Mouse (Mus musculus) spleen, postnatal 14 days (tissue): ENCODE measurements around the gene Vegfa.
"Not testable (repeated sequence)": the region's sequence is repeated elsewhere in the genome, so short reads cannot be mapped to it uniquely, and the experiment has no call there.

Experiments used
- DNase-seq, 2 experiments: peaks; one replicate each; pipeline ENCODE4 v3.0.0; 2021 to 2022; ENCODE audit warnings: low spot score in 2 of 2

Vegfa gene

DNA sequence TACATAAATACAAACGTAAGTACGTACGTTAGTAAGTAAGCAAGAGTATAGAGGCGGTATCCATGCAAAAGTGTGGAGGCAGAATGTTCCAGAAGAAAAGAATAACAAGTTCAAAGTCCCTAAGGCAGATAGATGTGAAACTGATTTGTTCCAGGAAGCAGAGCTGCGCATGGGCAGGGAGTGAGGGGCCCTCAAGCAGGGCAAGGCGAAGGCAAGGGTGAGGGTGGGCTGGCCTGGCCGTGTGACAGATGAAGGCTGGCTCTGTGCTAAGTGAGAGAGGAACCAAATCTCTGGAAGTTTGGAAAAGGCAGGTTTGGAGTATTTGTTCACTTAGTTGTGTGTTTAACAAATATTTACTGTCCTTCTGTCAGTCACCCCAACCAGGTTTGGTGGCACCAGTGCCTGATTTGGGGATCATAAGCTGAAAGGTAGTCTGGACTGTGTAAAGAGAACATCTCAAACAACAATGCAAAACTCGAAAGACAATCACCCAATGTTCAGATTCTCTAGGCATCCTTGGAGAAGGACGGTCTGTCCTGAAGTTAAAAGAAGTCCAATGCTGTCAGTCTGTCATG is 32.7 kb downstream of the Vegfa start:
- DNase-seq, result no peak

- DNase-seq, result no peak
Observed at GRCm38 (mm10) chr17:45998363-45998762, 33.8 kb downstream of the Vegfa start.

- DNase-seq, result no peak
Observed at GRCm38 (mm10) chr17:45996921-45997444, 35.2 kb downstream of the Vegfa start.

GRCm38 (mm10) chr17:45994281-45994817 is 37.8 kb downstream of the Vegfa start:
- DNase-seq, result no peak

GRCm38 (mm10) chr17:45986915-45987314 is 45.3 kb downstream of the Vegfa start:
- DNase-seq, result no peak

DNA sequence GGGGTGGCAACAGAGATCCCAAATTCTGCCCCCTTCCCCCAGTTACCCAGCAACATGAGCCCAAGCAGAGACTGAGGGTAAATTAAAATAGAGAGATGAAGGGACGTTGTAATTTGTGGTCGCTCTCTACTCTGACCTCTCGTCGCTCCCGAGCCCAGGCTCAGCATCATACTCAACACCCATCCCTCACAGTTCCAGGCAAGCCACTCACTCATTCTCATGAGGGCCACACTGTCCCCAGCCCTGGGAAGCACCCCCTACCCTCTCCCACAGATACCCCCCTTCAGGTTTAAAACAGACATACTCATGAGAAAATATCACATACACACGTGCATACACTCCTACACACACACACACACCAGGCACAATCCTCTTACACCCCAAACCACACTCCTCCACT is 45.8 kb downstream of the Vegfa start:
- no peak for DNase-seq

DNA sequence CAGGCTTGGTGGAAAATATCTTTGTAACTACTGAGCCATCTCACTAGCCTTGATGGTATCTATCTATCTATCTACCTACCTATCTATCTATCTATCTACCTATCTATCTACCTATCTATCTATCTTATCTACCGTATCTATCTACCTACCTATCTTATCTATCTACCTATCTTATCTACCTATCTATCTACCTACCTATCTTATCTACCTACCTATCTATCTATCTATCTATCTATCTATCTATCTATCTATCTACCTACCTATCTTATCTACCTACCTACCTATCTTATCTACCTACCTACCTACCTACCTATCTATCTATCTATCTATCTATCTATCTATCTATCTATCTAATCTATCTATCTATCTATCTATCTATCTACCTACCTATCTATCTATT is 49.0 kb downstream of the Vegfa start:
- not testable (repeated sequence) for DNase-seq

- DNase-seq, result no peak
Observed at GRCm38 (mm10) chr17:45981841-45982240, 50.3 kb downstream of the Vegfa start.

- DNase-seq, result no peak
Observed at GRCm38 (mm10) chr17:45979025-45979805, 53.0 kb downstream of the Vegfa start.

GRCm38 (mm10) chr17:45974461-45974860 is 57.7 kb downstream of the Vegfa start:
- DNase-seq, result no peak

- DNase-seq, result no peak
Observed at GRCm38 (mm10) chr17:45973214-45973613, 59.0 kb downstream of the Vegfa start.

- DNase-seq, result no peak
Observed at GRCm38 (mm10) chr17:45972405-45972804, 59.8 kb downstream of the Vegfa start.

DNA sequence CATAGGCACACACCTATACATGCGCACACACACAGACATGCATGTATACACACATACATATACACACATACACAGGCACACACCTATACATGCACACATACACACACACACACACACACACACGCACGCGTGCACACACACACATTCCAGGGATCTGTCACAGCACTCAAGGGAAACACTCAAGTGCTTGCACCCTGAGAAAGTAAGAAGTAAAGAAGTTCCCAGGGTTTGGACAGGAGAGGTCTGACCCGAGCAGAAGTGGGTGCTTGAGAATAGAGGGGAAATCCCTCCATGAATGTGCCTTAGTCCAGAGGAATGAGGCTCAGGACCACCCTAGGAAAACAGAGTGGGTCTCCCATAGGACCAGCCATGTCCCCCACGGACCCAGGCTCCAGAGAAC is 60.4 kb downstream of the Vegfa start:
- DNase-seq, result no peak

GRCm38 (mm10) chr17:45970741-45971550 is 61.2 kb downstream of the Vegfa start:
- no peak for DNase-seq

DNA sequence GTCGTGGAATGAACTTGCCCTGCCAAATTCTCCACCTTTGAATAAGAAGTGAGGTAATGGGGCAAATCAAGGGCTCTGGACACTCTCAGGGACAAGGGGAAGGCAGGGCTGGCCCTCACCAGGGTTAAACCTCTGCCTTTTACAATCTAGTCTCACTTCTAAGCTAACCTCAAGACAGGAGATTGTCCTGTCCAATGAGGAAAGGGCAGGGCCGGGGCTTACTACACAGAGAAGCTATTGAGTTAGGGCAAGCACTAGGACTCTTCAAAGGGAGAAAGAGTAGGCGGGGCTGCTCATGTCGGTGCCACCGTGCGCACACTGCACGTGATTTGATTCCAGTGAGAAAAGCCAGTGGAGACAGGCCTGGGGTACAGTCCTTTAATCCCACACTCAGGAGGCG is 62.6 kb downstream of the Vegfa start:
- no peak for DNase-seq

DNA sequence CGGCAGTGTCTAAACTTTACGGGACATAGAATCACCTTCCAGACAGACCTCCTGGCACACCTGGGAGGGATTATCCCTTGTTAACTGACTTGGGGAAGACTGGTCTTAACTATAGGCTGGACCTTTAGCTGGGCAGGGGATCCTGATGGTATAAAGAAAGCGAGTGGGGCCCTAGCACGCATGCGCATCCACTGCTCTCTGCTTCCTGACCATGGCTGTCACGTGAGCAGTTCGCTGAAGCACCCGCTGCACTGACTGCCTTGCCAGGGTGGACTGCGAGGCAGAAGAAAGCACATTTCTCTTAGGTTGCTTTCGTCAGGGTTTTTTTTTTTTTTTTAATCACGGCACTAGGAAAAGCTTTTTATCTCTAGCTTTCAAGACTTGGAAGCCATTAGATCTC is 63.8 kb downstream of the Vegfa start:
- DNase-seq, result no peak
